Mouse (Mus musculus): Measurements from ENCODE around the gene Dlgap5. TPM values are rescaled to one million over a fixed set of nuclear protein-coding genes. Genes with fewer than 3 reads are reported as not detected.

Dlgap5 gene
- total and polyA plus RNA-seq, 3 experiments: 45.0 to 71.2 (median 62.4) TPM

DNA sequence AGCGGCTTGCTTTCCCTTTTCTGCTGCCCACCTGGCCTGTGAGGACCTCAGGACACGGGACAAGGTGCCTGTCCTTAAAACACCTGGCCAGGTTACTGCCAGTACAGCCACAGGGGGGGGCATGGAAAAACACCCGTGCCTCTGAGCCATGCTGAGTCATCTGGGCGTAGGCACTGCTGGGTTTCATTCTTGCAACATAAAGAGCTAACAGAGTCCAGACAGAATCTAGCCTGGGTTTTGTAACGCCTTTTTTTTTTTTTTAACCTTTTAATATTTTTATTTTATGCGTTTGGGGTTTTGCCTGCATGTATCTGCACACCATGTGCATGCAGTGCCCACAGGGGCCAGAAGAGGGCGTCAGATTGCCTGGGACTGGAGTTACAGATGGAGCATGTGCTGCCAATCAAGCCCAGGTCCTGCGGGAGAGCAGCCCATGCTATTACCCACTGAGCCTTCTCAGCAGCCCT, 64.1 kb downstream of the Dlgap5 start:
- Histone ChIP-seq H3K9ac (ENCODE audit: control insufficient read depth, low read depth, low read length, poor library complexity, severe bottlenecking) (no peak overlapping the region), H3K9me3 (replicated peaks; ENCODE audit: insufficient read depth, low read length) (no peaks in the 10 kb centered on the region), H3K36me3 (ENCODE audit: control insufficient read depth in 1 of 2, insufficient read depth in 2 of 2, low read length in 2 of 2) (peaks cover 0 to 4% of the 10 kb centered on the region in 2 experiments; a peak in 1 of 4 replicates), H3K4me1 (ENCODE audit: control insufficient read depth in 1 of 2, insufficient read depth in 2 of 2, low read length in 2 of 2) (peaks cover 0 to 6% of the 10 kb centered on the region in 2 experiments; a peak in 2 of 4 replicates), H3K4me3 (ENCODE audit: control insufficient read depth in 1 of 2, insufficient read depth in 1 of 2, low read depth in 2 of 2, low read length in 2 of 2) (no peak overlapping the region), H3K79me2 (ENCODE audit: control insufficient read depth, insufficient read depth, low read length, poor library complexity) (no peaks in the 10 kb centered on the region), H3K27me3 (ENCODE audit: control insufficient read depth in 1 of 2, insufficient read depth in 2 of 2, low read length in 2 of 2) (no peaks in the 10 kb centered on the region), H3K27ac (ENCODE audit: control insufficient read depth, low read depth, low read length) (no peak overlapping the region)
- DNase-seq (ENCODE audit: low read depth, low spot score): peak; percentile 67
- TF ChIP-seq RAD21 (IDR thresholded peaks at IDR 0.05; ENCODE audit: low read depth, low read length) (peak; percentile 31), TAL1 (IDR thresholded peaks at IDR 0.05; ENCODE audit: low read length) (no peak), MYB (IDR thresholded peaks at IDR 0.05; ENCODE audit: low read depth, low read length) (no peak), NRF1 (IDR thresholded peaks at IDR 0.05; ENCODE audit: insufficient read depth, low read depth, low read length, poor library complexity, severe bottlenecking) (no peak), POLR2AphosphoS5 (IDR thresholded peaks at IDR 0.05; ENCODE audit: borderline replicate concordance, low read depth, low read length) (no peak), UBTF (IDR thresholded peaks at IDR 0.05; ENCODE audit: borderline replicate concordance, insufficient read depth, low read depth, low read length) (no peak), ZKSCAN1 (IDR thresholded peaks at IDR 0.05; ENCODE audit: low read depth, low read length) (no peak), NELFE (IDR thresholded peaks at IDR 0.05; ENCODE audit: low read depth, low read length) (no peak), ELF1 (IDR thresholded peaks at IDR 0.05; ENCODE audit: low read depth, low read length) (no peak), MXI1 (IDR thresholded peaks at IDR 0.05; ENCODE audit: low read depth, low read length) (no peak; the same call in 1 of the 2 replicates), TBP (IDR thresholded peaks at IDR 0.05; ENCODE audit: low read depth, low read length) (no peak), HCFC1 (IDR thresholded peaks at IDR 0.05; ENCODE audit: low read depth, low read length) (no peak), SIN3A (IDR thresholded peaks at IDR 0.05; ENCODE audit: low read length) (no peak), KAT2A (conservative IDR thresholded peaks at IDR 0.05; ENCODE audit: low read depth, low read length) (no peak), MAX (IDR thresholded peaks at IDR 0.05; ENCODE audit: low read length) (peak; percentile 64), RCOR1 (IDR thresholded peaks at IDR 0.05; ENCODE audit: low read depth, low read length) (no peak), POLR2AphosphoS2 (IDR thresholded peaks at IDR 0.05; ENCODE audit: low read length) (no peak), CHD1 (IDR thresholded peaks at IDR 0.05; ENCODE audit: low read depth, low read length) (no peak), SMC3 (IDR thresholded peaks at IDR 0.05; ENCODE audit: low read depth, low read length) (peak; percentile 49), ZNF384 (IDR thresholded peaks at IDR 0.05; ENCODE audit: low read depth, low read length) (peak; percentile 58), MYC (IDR thresholded peaks at IDR 0.05; ENCODE audit: low read depth, low read length) (peak; percentile 70; the same call in 1 of the 2 replicates), MAFK (IDR thresholded peaks at IDR 0.05; ENCODE audit: borderline replicate concordance, low read depth, low read length) (no peak), ZMIZ1 (IDR thresholded peaks at IDR 0.05; ENCODE audit: low read depth, low read length) (no peak), BHLHE40 (IDR thresholded peaks at IDR 0.05; ENCODE audit: borderline replicate concordance, low read depth, low read length) (0 out of 2 replicates have a peak, but pooled peaks have one; percentile 14), USF1 (IDR thresholded peaks at IDR 0.05; ENCODE audit: low read depth, low read length) (no peak), GABPA (IDR thresholded peaks at IDR 0.05; ENCODE audit: low read depth, low read length) (no peak), JUND (IDR thresholded peaks at IDR 0.05; ENCODE audit: low read depth, low read length) (no peak), ZC3H11A (IDR thresholded peaks at IDR 0.05; ENCODE audit: low read depth, low read length) (0 out of 2 replicates have a peak, but pooled peaks have one; percentile 23), EP300 (IDR thresholded peaks at IDR 0.05; ENCODE audit: low read depth in 1 of 2, low read length in 2 of 2) (0 out of 4 replicates have a peak, but pooled peaks of 1 of the 2 experiments have one; percentile 13), GATA1 (IDR thresholded peaks at IDR 0.05; ENCODE audit: low read depth, low read length) (no peak), USF2 (IDR thresholded peaks at IDR 0.05; ENCODE audit: borderline replicate concordance in 1 of 2, insufficient read depth in 1 of 2, low read depth in 1 of 2, low read length in 2 of 2) (no peak), CHD2 (IDR thresholded peaks at IDR 0.05; ENCODE audit: low read length) (no peak), TCF12 (IDR thresholded peaks at IDR 0.05; ENCODE audit: low read depth, low read length) (no peak; the same call in 1 of the 2 replicates), E2F4 (IDR thresholded peaks at IDR 0.05; ENCODE audit: borderline replicate concordance, low read depth, low read length) (no peak), ETS1 (IDR thresholded peaks at IDR 0.05; ENCODE audit: low read depth, low read length) (no peak), CTCF (IDR thresholded peaks at IDR 0.05 in 2 of 3, conservative IDR thresholded peaks at IDR 0.05 in 1 of 3; ENCODE audit: control insufficient read depth in 1 of 3, insufficient read depth in 1 of 3, low read depth in 2 of 3, low read length in 3 of 3, poor library complexity in 1 of 3, severe bottlenecking in 1 of 3) (peak; percentile 51 to 60 (median 53))
